Mouse (Mus musculus): ENCODE measurements around the gene Shh.

Shh gene

DNA sequence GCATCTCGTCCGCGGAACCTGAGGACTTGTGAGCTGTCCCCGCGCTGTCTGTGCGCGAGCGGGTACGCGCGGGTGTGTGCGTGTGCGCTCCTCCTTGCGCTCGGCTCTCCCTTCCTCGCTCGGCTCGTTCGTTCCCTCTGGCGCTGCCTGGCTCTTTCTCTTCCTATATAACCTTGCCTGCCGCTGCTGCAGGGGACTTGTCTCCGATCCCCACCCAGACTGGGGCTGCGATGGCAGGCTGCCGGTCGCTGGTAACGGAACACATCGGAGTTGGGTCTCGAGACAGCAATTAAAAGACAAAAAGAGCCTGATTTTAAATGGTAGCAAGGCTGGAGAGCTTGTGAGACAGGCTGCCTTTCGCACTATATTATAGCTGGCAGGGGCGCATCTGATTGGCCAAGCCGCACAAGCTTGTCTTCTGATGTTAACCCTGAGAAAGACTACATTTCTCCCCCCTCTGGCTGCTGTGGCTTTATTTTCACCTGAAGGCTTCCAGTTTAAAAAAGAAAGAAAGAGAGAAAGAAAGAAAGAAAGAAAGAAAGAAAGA is at the start of gene Shh:
Gene Shh (minus strand): TSS at position 497 of the 547 bp plus-strand sequence.
- DNase-seq = no peak

DNA sequence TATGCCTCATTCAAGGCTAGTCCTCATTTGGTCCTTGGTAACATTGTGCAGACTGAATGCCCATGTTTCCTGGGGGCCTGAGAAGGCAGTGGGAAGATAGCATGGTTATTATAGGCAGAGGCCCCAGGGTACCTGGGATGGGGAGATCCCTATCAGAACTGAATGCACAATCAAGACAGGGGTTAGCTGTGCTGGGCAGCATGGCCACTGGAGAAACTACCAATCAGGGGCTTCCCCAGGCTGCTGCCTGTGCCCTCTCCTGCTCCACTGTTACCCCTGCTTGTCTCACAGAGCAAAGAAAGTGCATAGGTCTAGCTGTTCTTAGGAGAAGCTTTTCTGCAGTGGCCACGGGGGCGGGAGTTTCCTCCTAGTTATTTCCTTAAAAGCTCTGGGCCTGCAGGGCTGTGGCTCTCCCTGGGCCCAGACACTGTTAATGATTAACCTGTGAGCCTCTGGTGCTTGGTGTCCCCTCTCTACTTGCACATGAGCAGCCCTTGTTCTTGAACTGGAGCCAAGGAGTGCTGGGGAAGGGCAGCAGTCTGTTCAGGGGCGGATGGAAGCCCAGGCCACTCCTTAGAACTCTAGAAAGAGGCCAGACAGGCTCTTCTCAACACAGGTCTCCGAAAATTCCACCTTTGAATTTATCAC is 33.9 kb upstream of the Shh start:
- peak; percentile 74 to 86 for DNase-seq

- peak in 1 of 2 experiments; percentile 2 for DNase-seq
Observed at GRCm38 (mm10) chr5:28498846-28499245, 31.8 kb upstream of the Shh start.

GRCm38 (mm10) chr5:28495712-28496650 is 28.9 kb upstream of the Shh start:
- peak; percentile 23 to 29 for DNase-seq

DNA sequence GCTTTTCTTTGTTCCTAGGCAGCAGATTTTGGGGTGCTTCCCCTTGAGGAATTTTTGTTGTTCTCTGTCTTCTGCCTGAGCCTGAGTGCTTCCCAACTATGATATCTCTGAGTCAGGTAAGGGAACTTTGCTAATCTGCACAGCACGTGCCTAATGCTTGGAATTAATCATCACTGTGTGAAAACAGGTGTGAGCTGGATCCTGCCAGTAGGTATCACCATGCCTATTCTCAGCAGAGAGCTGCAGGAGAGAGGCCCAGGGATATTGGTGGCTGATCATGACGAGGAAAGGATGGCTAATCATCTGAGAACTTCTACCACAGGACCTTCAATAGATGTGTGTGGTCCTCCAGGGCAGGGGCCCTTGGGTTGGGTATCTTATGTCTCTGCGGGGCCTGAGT is 26.5 kb upstream of the Shh start:
- peak in 1 of 2 experiments; percentile 1 for DNase-seq

DNA sequence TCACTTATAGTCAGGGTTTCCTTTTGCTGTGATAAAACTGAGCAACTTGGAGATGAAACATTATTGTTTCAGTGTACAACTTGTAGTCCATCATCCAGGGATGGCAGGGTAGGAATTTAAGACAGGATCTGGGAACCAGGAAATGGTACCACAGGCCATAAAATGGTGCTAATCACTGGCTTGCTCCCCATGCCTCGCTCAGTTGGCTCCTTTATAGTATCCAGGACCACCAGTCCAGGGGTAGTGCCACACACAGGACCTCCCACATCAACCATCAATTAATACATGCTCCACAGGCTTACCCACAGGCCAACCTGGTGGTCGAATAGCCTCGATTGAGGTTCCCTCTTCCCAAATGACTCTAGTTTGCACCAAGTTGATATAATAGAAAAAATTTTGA is 15.9 kb upstream of the Shh start:
- no peak for DNase-seq

DNA sequence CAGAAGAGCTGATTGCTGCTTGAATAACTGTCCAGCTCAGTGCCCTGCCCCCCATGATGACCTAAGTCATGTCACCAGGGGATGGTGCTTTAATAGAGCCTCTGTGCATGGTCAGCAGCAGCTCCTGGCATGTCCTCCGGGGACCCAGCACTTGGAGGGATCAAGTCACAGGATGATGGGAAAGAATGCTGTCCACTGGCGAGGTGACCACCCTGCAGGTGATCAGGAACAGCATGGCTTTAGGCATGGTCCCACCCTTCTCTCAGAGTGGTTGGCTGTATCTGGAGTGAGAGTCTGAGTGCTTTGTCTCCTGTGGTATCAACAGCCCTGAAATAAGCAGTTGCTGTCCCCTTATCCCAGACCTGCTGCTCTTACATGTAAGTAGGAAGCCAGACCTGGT is 14.7 kb upstream of the Shh start:
- DNase-seq = no peak

- no peak for DNase-seq
Observed at GRCm38 (mm10) chr5:28476389-28477379, 9.6 kb upstream of the Shh start.

GRCm38 (mm10) chr5:28473556-28473955 is 6.5 kb upstream of the Shh start:
- DNase-seq = no peak

DNA sequence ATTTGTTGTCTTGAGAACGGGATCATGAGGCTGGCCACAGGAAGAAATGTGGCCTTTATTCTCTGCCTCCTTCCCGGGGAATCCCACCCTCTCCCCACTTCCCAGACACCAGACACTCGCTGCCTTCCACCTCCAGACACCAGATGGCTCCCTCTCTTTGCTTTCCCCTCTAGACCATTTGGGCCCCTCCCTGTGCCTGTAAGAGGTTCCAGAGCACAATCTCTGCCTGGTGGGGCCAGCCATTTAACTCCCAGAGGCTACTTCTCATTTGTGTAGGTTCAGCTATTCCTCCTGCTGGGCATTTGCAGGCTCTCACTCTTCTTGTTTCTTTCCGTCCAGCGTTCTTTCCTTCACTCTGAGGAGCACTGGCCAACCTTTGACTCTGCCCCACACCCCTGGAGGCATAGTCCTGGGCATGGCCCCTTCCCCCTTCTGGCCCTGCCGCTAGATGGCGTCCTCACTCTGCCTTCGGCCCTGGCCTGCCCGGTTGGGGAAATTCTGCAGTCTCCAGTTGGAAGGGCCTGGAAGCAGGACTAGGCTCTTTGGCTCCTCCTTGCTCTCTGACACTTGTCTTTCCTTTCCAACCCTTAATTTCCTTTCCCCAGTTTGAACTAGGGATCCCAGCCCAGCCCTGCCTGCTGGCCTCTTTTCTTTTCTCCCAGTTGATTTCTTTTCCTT is 2.6 kb upstream of the Shh start:
- DNase-seq = peak; percentile 71 to 80

- no peak for DNase-seq
Observed at GRCm38 (mm10) chr5:28466351-28466750, 705 bp downstream of the Shh start.

DNA sequence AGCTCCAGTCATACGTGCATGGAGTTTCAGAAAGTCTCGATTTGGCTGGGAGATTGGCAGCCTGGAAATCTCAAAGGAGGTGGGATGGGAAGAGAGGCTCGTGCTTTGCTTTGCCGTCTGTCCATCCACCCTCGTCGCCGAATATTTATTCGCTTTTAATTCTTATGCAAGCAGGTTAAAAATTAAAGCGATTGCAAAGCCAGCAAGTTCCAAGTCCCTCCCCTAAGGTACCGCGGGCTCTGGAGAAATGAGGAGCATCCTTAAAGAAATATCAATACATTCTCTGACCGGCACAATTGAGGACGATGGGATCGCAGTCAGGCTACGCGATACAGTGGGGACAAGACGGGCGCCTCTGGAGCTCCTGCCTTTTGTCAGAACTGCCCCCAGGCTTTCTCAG is 1.5 kb downstream of the Shh start:
- DNase-seq = no peak

DNA sequence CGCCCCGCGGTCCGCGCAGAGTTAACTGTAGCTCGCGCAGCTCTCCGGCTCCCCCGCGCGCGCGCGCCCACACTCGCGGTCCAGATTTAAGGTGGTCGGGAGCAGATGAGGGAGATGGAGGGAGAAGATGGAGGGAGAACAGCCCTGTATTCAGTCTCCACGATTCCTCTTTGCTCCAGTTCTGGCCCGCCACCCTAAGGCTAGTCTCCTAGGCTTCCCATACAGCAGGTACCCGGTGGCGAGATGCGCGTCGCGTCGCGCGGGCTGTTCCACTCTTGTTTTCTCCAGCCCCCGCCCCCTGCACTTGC is 2.0 kb downstream of the Shh start:
- DNase-seq = peak; percentile 47 to 67

- peak; percentile 36 to 53 for DNase-seq
Observed at GRCm38 (mm10) chr5:28464361-28465098, 2.5 kb downstream of the Shh start.

GRCm38 (mm10) chr5:28463656-28464055 is 3.4 kb downstream of the Shh start:
- DNase-seq = peak; percentile 16 to 61

DNA sequence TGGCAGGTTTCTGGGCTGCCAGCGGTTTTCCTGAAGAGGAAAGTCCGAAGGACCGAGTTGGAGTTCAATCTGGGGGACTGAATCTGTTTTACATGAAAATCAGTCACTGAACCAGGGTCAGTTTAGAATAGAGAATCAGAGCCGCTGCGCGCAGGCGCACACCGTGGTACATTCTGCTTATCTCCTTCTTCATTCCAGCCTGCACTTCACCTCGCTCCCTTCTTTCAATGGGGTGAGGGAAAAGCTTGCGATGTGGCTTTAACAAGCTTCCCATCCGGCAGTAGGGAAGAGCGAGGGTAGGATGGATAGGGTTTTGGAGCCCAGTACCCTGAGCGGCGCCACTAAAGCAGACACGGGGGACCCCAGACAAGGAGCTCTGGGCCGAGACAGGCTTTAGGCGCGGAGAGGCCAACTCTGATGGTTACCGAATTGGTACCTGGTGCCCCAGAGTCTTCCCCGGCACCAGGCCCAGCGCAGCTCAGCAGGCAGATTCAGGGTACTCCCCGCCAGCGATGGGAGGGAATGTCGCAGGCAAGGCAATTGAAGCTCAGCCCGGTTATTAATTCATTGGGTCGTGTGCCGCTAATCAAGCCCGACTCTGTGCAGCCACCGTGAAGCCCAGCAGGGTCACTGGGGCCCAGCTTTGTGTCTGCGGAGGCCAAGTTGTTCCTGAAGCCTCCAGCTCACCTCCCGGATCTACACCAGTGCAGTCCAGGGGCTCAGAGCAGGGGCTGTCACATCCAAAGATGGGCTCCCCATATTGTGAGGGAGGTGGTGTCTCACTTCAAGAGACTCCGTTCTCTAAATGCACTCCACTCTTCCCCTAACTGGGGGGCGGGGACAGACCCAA is 4.1 kb downstream of the Shh start:
- DNase-seq = peak; percentile 48 to 72

DNA sequence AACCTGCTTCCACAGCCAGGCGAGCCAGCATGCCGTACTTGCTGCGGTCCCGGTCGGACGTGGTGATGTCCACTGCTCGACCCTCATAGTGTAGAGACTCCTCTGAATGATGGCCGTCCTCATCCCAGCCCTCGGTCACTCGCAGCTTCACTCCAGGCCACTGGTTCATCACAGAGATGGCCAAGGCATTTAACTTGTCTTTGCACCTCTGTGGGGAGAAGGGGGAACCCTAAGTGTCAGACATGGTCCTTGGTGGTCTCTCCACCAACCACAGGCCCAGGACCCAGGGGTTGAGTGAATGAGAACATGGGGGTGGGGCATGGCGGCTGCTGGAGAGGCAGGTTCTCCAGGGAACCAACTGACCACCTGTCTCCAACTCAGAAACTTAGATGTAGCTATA is 5.7 kb downstream of the Shh start:
- DNase-seq = no peak

GRCm38 (mm10) chr5:28460556-28461350 is 6.3 kb downstream of the Shh start:
- peak; percentile 17 to 41 for DNase-seq

GRCm38 (mm10) chr5:28459456-28460225 is 7.4 kb downstream of the Shh start:
- DNase-seq = peak; percentile 66 to 87
